Mouse (Mus musculus): ENCODE data around the gene Cttnbp2nl. TPM values are rescaled to one million over a fixed set of nuclear protein-coding genes. Genes with fewer than 3 reads are reported as not detected.
A peak's percentile ranks its signal among the peaks of the same experiment; 100 is the strongest.

Gene Cttnbp2nl
- polyA plus RNA-seq, 1 experiment: 28.8 TPM

DNA sequence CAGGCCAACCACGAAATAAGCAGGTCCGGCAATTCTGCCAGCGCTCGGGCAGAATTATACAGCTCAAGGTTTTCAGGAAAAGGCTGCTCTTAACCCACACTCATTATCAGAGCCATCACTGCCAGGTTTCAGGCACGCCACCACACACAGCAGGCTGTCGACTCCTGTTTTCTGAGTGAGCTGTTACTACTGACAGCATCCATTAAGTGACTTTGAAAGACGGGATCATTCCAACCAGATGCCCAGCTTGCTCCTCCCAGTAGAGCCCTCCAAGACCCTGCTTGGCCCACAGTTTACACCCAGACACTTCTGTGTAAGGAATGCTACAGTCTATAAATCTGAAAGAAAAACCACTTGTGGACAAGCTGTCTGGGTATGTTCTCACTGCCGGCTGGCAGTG is 12.9 kb downstream of the Cttnbp2nl start:
- peak; percentile 67 for DNase-seq (ENCODE audit: low read depth)
- no peak for TF ChIP-seq CTCF (IDR thresholded peaks at IDR 0.05; ENCODE audit: borderline replicate concordance, extremely low read depth, insufficient read depth, insufficient read length)
- no peak for TF ChIP-seq POLR2A (IDR thresholded peaks at IDR 0.05; ENCODE audit: borderline replicate concordance, extremely low read depth, insufficient read depth, insufficient read length, poor library complexity, severe bottlenecking)

DNA sequence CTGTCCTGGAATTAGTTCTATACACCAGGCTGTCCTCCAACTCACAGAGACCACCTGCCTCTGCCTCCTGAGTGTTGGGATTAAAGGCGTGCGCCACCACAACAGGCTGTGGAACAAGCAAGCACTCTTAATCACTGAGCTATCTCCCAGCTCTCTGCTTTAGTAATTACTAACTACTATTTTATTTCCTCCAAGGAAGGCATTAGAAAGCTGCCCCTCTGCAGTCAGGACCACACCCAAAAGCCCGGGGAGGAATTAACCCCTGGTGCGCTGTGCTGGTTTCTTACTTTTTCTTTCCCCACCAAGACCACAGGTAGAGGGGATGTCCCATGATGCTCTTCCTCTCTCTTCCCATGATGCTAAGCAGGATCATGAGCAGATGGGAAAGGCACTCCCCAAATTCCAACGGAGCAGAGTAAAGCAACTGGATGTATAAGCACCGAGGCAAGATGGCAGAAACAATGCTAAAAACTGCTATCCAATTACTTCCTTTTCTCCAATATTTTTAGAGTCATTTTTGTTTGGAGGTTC is 15.6 kb downstream of the Cttnbp2nl start:
- TF ChIP-seq CTCF (IDR thresholded peaks at IDR 0.05; ENCODE audit: borderline replicate concordance, extremely low read depth, insufficient read depth, insufficient read length) (no peak), POLR2A (IDR thresholded peaks at IDR 0.05; ENCODE audit: borderline replicate concordance, extremely low read depth, insufficient read depth, insufficient read length, poor library complexity, severe bottlenecking) (no peak)
- DNase-seq (ENCODE audit: low read depth): no peak

DNA sequence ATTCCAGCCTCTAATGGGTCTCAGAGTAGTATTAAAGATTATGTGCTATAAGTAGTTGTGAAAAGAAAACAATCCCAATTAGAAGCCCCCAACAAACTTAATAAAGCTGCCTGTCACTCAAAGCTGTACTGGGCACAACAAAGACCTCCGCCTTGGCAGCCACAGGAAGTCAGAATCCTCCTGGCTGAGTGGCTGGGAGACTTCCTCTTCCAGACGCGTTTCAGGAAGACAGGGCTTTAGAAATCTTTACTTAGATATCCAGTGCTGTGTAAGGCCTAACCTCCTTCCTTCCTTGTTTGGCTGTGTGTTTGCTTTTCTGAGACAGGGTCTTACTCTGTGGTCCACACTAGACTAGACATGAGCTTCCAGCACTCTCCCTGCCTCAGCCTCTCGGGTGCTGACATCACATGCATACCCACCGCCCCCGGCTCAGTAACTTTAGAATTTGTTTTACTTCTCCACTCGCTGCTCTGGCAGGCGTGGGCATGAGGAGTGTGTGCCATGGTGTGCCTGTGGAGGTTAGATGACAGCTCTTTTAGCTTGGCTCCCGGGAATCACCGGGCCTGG is 16.6 kb downstream of the Cttnbp2nl start:
- no peak for TF ChIP-seq POLR2A (IDR thresholded peaks at IDR 0.05; ENCODE audit: borderline replicate concordance, extremely low read depth, insufficient read depth, insufficient read length, poor library complexity, severe bottlenecking)
- TF ChIP-seq CTCF (IDR thresholded peaks at IDR 0.05; ENCODE audit: borderline replicate concordance, extremely low read depth, insufficient read depth, insufficient read length): no peak
- no peak for DNase-seq (ENCODE audit: low read depth)

DNA sequence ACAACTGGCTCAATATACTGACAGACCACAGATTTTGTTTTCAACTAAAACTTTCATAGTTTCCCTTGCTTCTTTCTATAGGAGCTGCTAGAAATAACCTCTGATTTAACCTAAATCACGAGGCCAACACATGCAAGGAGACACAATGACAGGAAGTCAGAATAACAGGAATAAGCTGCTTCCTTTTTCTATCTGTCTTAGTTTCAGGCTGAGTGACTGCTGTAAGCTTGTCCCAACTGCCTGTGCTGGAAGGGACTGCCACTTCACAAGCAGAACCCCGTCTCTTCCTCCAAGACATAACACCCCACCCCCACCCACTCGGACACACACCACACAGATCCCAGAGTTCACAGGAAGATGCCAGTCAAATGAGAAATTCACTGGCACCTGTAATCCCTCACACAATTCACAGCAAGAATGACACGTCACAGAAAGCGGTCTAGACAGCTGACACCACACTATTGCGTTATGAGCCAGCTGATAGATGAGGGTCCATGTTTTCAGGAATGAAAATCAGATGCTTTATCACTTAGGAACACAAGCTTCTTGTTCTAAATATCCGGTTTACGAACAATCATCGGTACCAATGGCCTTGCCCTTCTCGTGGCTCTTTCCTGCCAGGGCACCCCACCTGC is 29.5 kb downstream of the Cttnbp2nl start:
- no peak for TF ChIP-seq POLR2A (IDR thresholded peaks at IDR 0.05; ENCODE audit: borderline replicate concordance, extremely low read depth, insufficient read depth, insufficient read length, poor library complexity, severe bottlenecking)
- TF ChIP-seq CTCF (IDR thresholded peaks at IDR 0.05; ENCODE audit: borderline replicate concordance, extremely low read depth, insufficient read depth, insufficient read length): no peak
- no peak for DNase-seq (ENCODE audit: low read depth)

DNA sequence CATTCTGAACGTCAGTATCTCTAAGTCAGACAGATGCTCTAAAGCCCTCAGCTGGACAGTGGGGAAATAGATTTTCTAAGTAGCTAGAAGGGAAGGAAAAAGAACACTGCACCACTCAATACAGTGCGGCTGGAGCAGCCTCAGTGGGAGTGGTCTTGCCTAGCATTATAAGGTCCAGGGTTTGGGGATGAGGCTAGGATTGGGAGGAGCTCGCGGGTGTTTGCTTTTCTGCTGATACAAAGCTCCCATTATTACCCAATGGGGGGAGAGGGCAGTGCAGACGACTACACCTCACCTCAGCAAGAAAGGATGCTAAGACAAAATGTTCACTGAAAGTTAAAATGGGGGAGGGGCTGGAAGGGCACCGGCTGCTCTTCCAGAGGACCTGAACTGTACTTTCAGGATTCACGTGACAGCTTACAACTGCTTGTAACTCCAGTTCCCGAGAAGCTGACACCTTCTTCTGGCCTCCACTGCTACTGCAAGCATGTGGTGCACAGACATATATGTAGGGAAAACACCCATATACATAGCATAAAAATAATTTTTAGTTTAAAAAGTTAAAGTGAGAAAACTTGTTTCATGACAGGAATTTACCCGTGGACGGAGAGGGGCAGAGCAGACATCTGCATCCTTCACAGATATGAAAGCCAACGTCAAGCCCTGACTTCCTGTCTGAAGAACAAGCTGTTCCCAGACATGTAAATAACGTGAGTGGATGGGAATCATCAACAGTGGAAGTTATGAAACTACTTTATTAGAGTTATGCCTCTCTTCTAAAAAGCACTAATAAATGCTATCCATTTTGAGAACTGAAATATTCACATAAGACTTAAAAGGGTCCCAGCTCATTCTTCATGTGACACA is 32.9 kb downstream of the Cttnbp2nl start:
- no peak for DNase-seq (ENCODE audit: low read depth)
- TF ChIP-seq POLR2A (IDR thresholded peaks at IDR 0.05; ENCODE audit: borderline replicate concordance, extremely low read depth, insufficient read depth, insufficient read length, poor library complexity, severe bottlenecking) (no peak), CTCF (IDR thresholded peaks at IDR 0.05; ENCODE audit: borderline replicate concordance, extremely low read depth, insufficient read depth, insufficient read length) (no peak)

DNA sequence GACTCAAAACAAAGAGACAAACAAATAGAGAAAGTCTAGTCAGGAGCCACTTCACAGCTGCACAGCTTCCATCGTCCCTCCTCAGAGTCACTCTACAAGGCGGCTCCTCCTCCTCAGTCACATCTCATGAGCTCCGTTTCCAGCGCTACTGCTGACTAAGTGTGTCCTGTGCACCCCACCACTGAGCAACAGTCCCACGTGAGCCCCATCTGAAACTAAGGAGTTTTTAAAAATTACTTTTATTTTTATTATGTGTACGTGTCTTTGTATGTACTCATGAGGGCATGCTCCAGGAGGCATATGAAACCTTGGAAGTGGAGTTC is 34.2 kb downstream of the Cttnbp2nl start:
- no peak for DNase-seq (ENCODE audit: low read depth)
- TF ChIP-seq CTCF (IDR thresholded peaks at IDR 0.05; ENCODE audit: borderline replicate concordance, extremely low read depth, insufficient read depth, insufficient read length) (no peak), POLR2A (IDR thresholded peaks at IDR 0.05; ENCODE audit: borderline replicate concordance, extremely low read depth, insufficient read depth, insufficient read length, poor library complexity, severe bottlenecking) (no peak)

DNA sequence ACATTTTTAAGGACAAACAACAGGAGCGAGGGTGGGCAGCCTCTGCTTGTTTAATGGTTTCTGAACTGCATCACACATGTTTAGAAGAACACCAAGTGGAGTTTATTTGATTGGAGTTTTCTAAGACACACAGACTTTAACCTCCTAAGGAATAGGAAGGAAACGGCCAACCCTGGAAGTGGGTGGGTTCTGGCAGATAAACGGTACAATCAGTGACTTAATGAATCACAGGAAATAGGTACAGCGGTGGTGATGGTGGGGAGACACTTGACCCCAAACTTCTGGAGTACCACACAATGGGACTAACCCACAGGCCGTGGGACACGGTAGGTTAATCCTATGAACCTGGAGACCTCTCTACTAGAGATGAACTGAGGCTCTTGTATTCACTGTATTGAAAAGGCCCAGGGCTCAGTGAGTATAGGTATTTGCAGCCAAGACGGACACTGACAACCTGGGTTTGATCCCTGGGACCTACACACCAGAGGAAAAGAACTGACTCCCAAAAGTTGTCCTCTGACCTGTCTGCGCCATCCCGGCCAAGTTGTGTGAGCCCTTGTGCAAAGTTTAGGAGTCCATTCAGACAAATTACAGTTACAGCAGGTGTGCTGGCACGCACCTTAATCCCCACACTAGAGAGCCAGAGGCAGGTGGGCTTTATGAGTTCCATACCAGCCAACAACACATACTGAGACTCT is 34.7 kb downstream of the Cttnbp2nl start:
- TF ChIP-seq POLR2A (IDR thresholded peaks at IDR 0.05; ENCODE audit: borderline replicate concordance, extremely low read depth, insufficient read depth, insufficient read length, poor library complexity, severe bottlenecking) (no peak), CTCF (IDR thresholded peaks at IDR 0.05; ENCODE audit: borderline replicate concordance, extremely low read depth, insufficient read depth, insufficient read length) (no peak)
- DNase-seq (ENCODE audit: low read depth): no peak

DNA sequence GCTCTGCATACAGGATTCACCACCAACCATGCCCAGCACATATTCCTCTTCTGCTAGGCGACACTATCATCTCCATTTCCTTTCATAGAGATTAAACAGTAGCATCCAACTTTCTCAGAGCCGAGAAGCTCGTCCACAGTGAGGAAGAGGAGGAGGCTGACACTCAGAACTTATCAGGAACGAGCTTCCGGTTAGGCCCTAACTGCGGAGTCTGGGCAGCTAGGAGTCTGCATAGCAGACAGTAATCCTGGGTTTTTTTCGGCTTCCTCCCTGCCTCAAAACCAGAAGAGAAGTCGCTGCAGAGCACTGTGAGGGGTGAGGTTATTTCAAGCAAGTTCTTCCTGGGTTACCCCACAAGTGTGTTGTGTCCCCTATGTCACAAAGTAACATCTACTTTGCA is 35.6 kb downstream of the Cttnbp2nl start:
- TF ChIP-seq POLR2A (IDR thresholded peaks at IDR 0.05; ENCODE audit: borderline replicate concordance, extremely low read depth, insufficient read depth, insufficient read length, poor library complexity, severe bottlenecking) (no peak), CTCF (IDR thresholded peaks at IDR 0.05; ENCODE audit: borderline replicate concordance, extremely low read depth, insufficient read depth, insufficient read length) (no peak)
- no peak for DNase-seq (ENCODE audit: low read depth)

DNA sequence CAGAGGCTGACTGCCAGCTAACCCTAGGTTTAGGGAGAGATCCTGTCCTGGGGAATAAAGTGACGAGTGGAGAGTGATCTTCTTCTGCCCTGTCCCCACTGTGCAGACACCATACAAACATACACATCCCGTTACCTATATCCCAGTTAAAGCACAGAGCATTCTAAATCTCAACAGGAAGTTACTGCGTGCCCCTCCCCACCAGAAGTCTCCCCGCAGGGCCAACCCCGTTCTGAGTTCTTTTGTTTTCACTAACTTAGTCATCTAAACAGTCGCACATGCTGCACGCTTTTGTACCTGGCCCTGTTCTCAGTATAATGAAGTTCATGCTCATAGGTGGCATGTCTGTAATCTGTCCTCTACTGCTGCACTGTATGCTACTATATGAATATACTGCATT is 36.7 kb downstream of the Cttnbp2nl start:
- TF ChIP-seq POLR2A (IDR thresholded peaks at IDR 0.05; ENCODE audit: borderline replicate concordance, extremely low read depth, insufficient read depth, insufficient read length, poor library complexity, severe bottlenecking) (no peak), CTCF (IDR thresholded peaks at IDR 0.05; ENCODE audit: borderline replicate concordance, extremely low read depth, insufficient read depth, insufficient read length) (no peak)
- no peak for DNase-seq (ENCODE audit: low read depth)

DNA sequence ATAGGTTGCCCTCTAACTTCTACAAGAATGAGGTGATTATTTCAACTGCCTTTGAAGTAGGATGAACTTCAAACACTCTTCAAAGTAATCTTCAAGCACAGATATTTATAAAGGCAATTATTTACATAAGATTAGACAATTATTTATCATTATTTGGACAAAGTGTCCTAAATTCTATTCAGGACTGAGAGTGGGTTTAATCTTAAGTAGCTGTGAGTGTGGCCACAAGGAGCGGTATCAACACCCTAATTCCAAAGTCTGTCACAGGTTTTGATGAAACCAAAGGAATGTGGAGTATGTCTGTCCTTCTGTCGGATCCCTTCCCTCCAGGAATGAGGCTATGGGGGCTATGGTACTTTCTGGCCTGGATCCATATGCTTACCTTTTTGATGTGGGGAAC is 38.0 kb downstream of the Cttnbp2nl start:
- DNase-seq (ENCODE audit: low read depth): no peak

More for the DNA sequence above, 38.0 kb downstream of the Cttnbp2nl start:
- TF ChIP-seq CTCF (IDR thresholded peaks at IDR 0.05; ENCODE audit: borderline replicate concordance, extremely low read depth, insufficient read depth, insufficient read length) (no peak), POLR2A (IDR thresholded peaks at IDR 0.05; ENCODE audit: borderline replicate concordance, extremely low read depth, insufficient read depth, insufficient read length, poor library complexity, severe bottlenecking) (no peak)
